Mouse (Mus musculus) embryonic fibroblast, embryonic 13.5 days (primary cell): ENCODE results near the gene B4galt1. TPM values are rescaled to one million over a fixed set of nuclear protein-coding genes. Genes with fewer than 3 reads are reported as not detected.
"Not testable (repeated sequence)": the region's sequence is repeated elsewhere in the genome, so short reads cannot be mapped to it uniquely, and the experiment has no call there.

ENCODE experiments used
- H3K27ac ChIP-seq: 2 replicates; pipeline ENCODE4 v1.5.1; 2012; ENCODE audit warnings: low read length, control low read depth, inconsistent platforms; ENCODE audit not compliant: insufficient read depth
- H3K4me1 ChIP-seq: 2 replicates; pipeline ENCODE4 v1.6.1; 2011; ENCODE audit warnings: low read length; ENCODE audit not compliant: control insufficient read depth, insufficient read depth
- H3K4me3 ChIP-seq: 2 replicates; pipeline ENCODE4 v1.5.1; 2011; ENCODE audit warnings: mild to moderate bottlenecking, control low read depth, low read length; ENCODE audit not compliant: insufficient read depth
- CTCF ChIP-seq: IDR thresholded peaks from 2 replicates; pipeline ENCODE4 v1.5.1; 2011; ENCODE audit warnings: mild to moderate bottlenecking, control low read depth, low read length, moderate library complexity, borderline replicate concordance; ENCODE audit not compliant: insufficient read depth
- POLR2A ChIP-seq: IDR thresholded peaks from 2 replicates; pipeline ENCODE4 v1.6.1; 2011; ENCODE audit warnings: low read depth, mild to moderate bottlenecking, control low read depth, low read length, moderate library complexity
- polyA plus RNA-seq: library from polyadenylated mRNA; stranded (reverse); fragments of >200 nt; gene quantifications from 2 replicates; pipeline ENCODE4 v1.2.4, GENCODE M21; 2011; ENCODE audit warnings: low read depth; ENCODE audit not compliant: missing spikeins, insufficient read length

The B4galt1 gene
- polyA plus RNA-seq, 1 experiment = 103 TPM

DNA sequence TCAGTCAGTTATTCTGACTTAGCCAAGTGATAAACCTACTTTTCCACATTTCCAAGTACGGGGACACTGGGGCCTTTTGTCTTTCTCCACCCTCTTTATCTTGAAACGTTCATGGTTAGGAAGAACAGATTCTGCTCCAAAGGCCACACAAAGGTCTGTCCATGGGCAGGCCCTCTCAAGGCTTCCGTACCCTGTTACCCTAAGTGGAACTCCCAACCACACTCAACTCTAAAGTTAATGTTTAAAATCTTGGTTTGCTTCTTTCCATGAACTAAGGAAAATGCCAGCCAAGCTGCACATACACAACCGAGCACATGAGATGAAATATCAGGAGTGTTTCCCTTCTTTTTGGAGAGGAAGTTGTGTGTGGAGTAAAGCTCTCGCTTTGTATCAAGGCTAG is 43.3 kb downstream of the B4galt1 start:
- H3K4me1 ChIP-seq = no peaks in the 10 kb centered on the region
- H3K4me3 ChIP-seq = no peak overlapping the region
- no peak for TF ChIP-seq CTCF
- no peak for TF ChIP-seq POLR2A
- H3K27ac ChIP-seq = no peak overlapping the region

DNA sequence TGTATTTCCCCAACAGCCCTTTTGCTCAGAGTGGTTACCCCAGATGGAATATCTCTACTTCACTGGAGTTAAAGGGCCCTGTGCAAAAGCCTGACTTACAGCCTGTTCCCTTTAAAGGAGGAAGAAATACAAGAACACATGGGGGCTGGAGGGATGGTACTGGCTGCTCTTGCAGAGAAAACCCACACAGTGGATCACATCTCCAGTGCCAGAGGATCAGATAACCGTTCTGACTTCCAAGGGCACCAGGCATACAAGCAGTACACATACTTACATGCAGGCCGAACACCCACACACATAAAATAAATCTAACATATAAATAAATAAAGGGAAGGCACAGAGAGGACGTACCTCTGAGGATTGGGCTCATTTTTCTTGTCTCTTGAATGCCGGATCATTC is 46.4 kb downstream of the B4galt1 start:
- H3K4me1 ChIP-seq = peaks cover 6% of the 10 kb centered on the region
- H3K4me3 ChIP-seq = no peak overlapping the region
- TF ChIP-seq CTCF (no peak), POLR2A (no peak)
- no peak overlapping the region for H3K27ac ChIP-seq

DNA sequence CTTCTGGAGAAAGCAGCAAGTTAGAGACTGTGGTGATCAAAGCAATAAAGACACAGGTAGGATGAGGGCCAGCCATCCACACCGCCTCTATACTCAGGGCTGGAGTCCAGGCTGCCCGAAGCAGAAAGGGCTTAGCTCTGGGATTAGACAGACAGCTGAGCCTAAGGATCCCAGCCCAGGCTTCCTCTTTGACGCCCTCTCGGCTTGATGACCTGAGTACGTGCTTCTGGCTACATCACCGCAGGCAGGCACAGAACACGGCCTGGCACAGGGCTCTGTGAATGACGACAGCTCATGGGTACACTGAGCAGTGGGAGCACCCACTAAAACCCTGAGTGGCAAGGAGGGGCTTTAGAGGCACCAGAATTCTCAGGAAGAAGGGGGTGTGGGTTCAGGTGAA is 48.4 kb downstream of the B4galt1 start:
- no peak overlapping the region for H3K27ac ChIP-seq

DNA sequence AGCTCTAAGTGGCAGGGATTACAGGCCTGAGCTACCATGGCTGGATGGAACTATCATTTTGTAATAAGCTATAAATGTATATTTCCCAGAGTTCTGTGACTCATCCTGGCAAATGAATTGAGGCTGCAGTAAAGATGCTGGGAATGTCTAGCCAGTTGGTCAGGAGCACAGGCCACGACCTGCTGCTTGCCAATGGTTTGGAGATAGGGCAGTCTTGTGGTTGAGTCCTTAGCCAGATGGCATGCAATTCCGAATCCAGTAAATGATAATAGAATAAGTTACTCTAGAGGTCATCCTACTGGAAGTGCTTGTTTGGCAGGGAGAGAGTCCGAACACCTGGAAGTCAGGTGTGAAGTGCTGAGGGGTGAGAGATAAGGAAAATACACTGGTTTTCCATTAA is 51.0 kb downstream of the B4galt1 start:
- Histone ChIP-seq H3K27ac (peak overlapping the region; percentile 90; the same call in 1 of the 2 replicates), H3K4me3 (no peak overlapping the region), H3K4me1 (peaks cover 14% of the 10 kb centered on the region)
- TF ChIP-seq POLR2A (no peak), CTCF (no peak)

More for the DNA sequence above, 48.4 kb downstream of the B4galt1 start:
- peaks cover 14% of the 10 kb centered on the region for H3K4me1 ChIP-seq
- H3K4me3 ChIP-seq = no peak overlapping the region
- TF ChIP-seq CTCF (no peak), POLR2A (no peak)

DNA sequence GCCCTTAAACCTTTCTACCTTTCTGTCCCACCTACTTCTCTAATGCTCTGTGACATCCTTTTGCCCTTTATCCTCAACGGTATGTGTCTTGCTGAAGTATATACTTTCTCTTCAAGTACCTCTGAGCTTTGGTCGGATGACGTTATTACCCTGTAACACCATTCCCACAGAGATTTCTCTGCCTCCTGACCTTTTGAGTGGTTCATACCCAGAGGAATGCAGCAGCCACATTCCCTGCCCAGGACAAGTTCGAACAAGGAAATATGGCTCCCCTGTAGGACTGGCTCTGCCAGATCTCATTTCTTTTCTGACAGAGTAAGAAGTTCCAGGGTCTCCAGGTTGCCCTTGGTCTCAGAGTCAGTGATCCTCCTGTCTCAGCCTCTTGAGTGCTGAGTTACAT is 51.9 kb downstream of the B4galt1 start:
- Histone ChIP-seq H3K4me3 (no peak overlapping the region), H3K27ac (peak overlapping the region; percentile 90), H3K4me1 (peaks cover 14% of the 10 kb centered on the region)
- no peak for TF ChIP-seq CTCF
- no peak for TF ChIP-seq POLR2A

DNA sequence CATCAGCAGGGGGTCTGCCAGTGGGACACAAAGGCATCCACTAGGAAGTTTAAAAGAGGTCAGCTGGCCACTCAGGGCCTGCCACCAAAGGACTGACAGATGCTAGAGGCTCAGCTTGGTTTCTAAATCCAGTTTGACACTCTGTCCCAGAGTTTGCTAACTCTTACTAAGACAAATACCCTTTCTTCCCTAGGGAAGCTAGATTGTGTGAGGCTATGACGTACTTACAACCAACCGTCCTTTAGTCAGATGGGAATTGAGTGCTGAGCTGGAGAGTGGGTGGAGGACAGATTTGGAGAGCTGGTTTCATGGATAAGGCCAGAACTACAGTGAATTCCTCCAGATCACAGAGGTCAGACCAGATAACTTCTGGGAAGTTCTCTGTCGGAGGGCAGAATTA is 52.9 kb downstream of the B4galt1 start:
- Histone ChIP-seq H3K4me1 (peaks cover 15% of the 10 kb centered on the region), H3K4me3 (no peak overlapping the region), H3K27ac (peak overlapping the region; percentile 56; the same call in 1 of the 2 replicates)
- TF ChIP-seq CTCF (no peak), POLR2A (no peak)

DNA sequence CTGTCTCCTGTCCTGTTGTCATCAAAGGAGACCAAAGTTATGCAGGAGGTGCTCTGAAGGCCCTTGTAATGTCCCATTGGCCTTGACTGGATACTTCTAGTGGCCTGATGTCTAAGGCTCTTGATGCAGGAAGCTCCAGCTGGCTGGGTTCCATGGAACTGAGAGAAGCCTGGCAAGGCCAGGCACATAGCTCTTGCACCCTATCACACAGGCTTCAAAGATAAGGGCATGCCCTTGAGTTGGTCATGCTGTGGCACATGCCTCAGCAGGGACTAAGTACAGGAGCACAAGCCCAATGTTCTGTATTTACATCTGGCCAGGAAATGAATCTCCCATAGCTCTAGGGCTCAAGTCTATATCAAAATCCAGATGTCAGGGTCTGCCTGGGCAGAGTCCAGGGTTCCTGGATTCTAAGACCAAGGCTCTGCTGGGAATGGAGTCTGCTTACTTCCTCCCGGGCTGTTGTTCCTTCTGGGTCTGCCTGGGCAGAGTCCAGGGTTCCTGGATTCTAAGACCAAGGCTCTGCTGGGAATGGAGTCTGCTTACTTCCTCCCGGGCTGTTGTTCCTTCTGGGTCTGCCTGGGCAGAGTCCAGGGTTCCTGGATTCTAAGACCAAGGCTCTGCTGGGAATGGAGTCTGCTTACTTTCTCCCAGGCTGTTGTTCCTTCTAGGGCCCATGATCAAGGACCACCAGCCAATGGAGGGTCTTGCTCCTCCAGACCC is 54.8 kb downstream of the B4galt1 start:
- H3K4me1 ChIP-seq = peaks cover 16% of the 10 kb centered on the region
- not testable (repeated sequence) for H3K27ac ChIP-seq, H3K4me3 ChIP-seq

DNA sequence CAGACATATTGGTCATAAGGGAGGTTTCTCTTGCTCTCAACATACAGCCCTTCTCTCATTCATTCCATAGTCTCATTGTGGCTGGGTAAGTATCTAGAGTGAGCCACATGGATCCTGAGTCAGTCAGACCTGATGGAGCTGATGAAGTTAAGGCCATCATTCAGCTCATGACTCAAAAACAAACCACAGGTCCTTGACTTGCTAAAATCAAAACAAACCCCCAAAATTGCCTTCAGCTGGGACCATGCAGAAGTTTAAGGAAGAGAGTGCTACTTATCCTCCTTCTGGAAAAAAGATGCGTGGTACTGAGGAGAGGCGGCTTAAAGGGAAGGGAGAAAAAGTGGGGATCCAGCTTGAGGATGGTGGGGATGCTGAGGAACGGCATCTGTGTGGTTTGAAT is 58.0 kb downstream of the B4galt1 start:
- Histone ChIP-seq H3K27ac (peak overlapping the region; percentile 85), H3K4me1 (0 out of 2 replicates have a peak, but pooled peaks cover 2% of the 10 kb centered on the region), H3K4me3 (no peak overlapping the region)
- TF ChIP-seq POLR2A = no peak
- no peak for TF ChIP-seq CTCF

DNA sequence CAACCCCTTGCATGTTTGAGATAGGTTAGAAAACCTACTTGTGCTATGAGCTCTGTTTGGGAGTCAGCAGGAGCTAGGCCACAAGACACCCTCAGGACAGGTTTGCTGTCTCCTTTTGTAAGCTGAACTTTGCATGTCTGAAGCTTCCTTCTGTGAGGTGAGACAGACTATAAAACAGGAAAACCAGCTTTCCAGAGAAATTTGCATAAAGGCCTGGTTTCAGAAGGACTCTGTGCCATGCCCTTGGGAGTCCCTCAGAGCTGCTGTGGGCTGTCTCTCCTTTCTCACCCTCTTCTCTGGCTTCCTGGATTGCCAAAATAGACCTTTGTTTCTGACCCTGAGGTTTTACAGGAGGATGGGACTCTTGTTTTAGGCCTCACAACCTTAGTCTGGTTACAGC is 59.5 kb downstream of the B4galt1 start:
- TF ChIP-seq CTCF (no peak), POLR2A (no peak)
- 0 out of 2 replicates have a peak, but pooled peaks cover 2% of the 10 kb centered on the region for H3K4me1 ChIP-seq
- H3K4me3 ChIP-seq = no peak overlapping the region
- H3K27ac ChIP-seq = no peak overlapping the region

DNA sequence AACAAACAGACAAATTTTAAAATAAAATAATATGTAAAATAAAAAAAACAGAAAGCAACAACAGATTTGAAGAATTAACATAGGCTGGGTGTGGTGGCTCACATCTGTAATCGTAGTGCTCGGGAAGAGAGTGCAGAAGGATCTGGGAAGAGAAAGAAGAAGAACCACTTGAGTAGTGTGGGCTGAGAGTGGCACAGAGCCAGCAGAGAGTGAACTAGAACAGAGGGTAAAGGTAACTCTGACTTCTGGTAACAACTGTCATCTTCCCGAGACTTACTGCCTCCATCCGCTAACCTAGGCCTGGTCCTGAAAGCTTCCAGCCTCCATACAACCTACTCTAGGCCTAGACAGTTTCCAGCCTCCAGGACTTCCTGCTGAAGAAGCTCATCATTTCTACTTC is 62.6 kb downstream of the B4galt1 start:
- 0 out of 2 replicates have a peak, but pooled peaks cover 2% of the 10 kb centered on the region for H3K4me1 ChIP-seq

DNA sequence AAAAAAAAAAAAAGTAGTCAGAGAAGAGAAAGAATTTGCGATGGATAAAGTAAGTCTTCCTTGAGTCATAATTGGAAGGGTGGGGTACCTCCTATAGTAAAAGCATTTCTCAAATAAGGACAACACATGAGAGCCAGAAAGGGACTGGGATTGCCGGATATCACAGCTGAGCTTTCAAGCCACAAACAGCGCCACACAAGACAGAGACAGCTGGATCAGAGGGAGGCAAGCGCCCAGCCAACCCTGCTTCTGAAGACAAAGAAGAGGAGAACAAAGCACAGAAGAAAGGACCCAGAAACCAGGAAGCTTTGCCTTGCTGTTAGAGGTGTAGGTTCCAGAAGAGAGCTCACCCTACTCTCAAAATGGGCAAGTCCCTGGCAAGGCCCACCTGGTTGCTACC is 67.2 kb downstream of the B4galt1 start:
- Histone ChIP-seq H3K4me1 (peaks cover 9% of the 10 kb centered on the region), H3K4me3 (no peak overlapping the region), H3K27ac (no peak overlapping the region)
- TF ChIP-seq CTCF (no peak), POLR2A (no peak)

More for the DNA sequence above, 62.6 kb downstream of the B4galt1 start:
- TF ChIP-seq POLR2A (no peak), CTCF (no peak)
- Histone ChIP-seq H3K4me3 (no peak overlapping the region), H3K27ac (no peak overlapping the region)
